Mouse (Mus musculus): Measurements from ENCODE around the gene Slc31a1. TPM values are rescaled to one million over a fixed set of nuclear protein-coding genes. Genes with fewer than 3 reads are reported as not detected.

Gene Slc31a1
- 10 to 100 TPM; 27.5 to 36.7 TPM for total RNA-seq (2021)
- long read RNA-seq, experiment 1, transcript Slc31a1-201 (5 exons, 3,718 nt), result major isoform, 62 of 70 reads
- long read RNA-seq, experiment 1, partial matches to known transcripts, result 6 of 70 reads
- long read RNA-seq, experiment 1, other reads (novel, unspliced or antisense), result 2 of 70 reads
- long read RNA-seq, experiment 2, transcript Slc31a1-201 (5 exons, 3,718 nt), result major isoform, 100 of 110 reads
- long read RNA-seq, experiment 2, partial matches to known transcripts, result 1 of 110 reads
- long read RNA-seq, experiment 2, other reads (novel, unspliced or antisense), result 9 of 110 reads

GRCm38 (mm10) chr4:62360088-62360804 is at the start of gene Slc31a1, which contains the start of gene Fkbp15:
Slc31a1 (plus strand) TSS chr4:62360727.
Fkbp15 (minus strand) TSS chr4:62360548.
- peak; percentile 94 to 99 for DNase-seq (ENCODE audit: low spot score in 2 of 2)

- no peak for DNase-seq (ENCODE audit: low spot score in 2 of 2)
Measured at GRCm38 (mm10) chr4:62312821-62313220, 47.7 kb upstream of the Slc31a1 start.

- DNase-seq (ENCODE audit: low spot score in 2 of 2), result no peak
Measured at GRCm38 (mm10) chr4:62313641-62314211, 46.8 kb upstream of the Slc31a1 start.

GRCm38 (mm10) chr4:62314516-62314915 is 46.0 kb upstream of the Slc31a1 start:
- DNase-seq (ENCODE audit: low spot score in 2 of 2), result no peak

- DNase-seq (ENCODE audit: low spot score in 2 of 2), result no peak
Measured at GRCm38 (mm10) chr4:62316456-62316855, 44.1 kb upstream of the Slc31a1 start.

GRCm38 (mm10) chr4:62318294-62318693 is 42.2 kb upstream of the Slc31a1 start:
- no peak for DNase-seq (ENCODE audit: low spot score in 2 of 2)

- peak in 1 of 2 experiments; percentile 27 for DNase-seq (ENCODE audit: low spot score in 2 of 2)
Measured at GRCm38 (mm10) chr4:62322684-62323083, 37.8 kb upstream of the Slc31a1 start.

- no peak for DNase-seq (ENCODE audit: low spot score in 2 of 2)
Measured at GRCm38 (mm10) chr4:62326111-62326510, 34.4 kb upstream of the Slc31a1 start.

- no peak for DNase-seq (ENCODE audit: low spot score in 2 of 2)
Measured at GRCm38 (mm10) chr4:62328941-62329660, 31.4 kb upstream of the Slc31a1 start.

GRCm38 (mm10) chr4:62331977-62332376 is 28.6 kb upstream of the Slc31a1 start:
- DNase-seq (ENCODE audit: low spot score in 2 of 2), result no peak

- DNase-seq (ENCODE audit: low spot score in 2 of 2), result no peak
Measured at GRCm38 (mm10) chr4:62338536-62338935, 22.0 kb upstream of the Slc31a1 start.

GRCm38 (mm10) chr4:62344000-62344399 is 16.5 kb upstream of the Slc31a1 start:
- no peak for DNase-seq (ENCODE audit: low spot score in 2 of 2)

- no peak for DNase-seq (ENCODE audit: low spot score in 2 of 2)
Measured at GRCm38 (mm10) chr4:62345827-62346226, 14.7 kb upstream of the Slc31a1 start.

GRCm38 (mm10) chr4:62347605-62348328 is 12.8 kb upstream of the Slc31a1 start:
- no peak for DNase-seq (ENCODE audit: low spot score in 2 of 2)

- DNase-seq (ENCODE audit: low spot score in 2 of 2), result no peak
Measured at GRCm38 (mm10) chr4:62348329-62348705, 12.2 kb upstream of the Slc31a1 start.

- DNase-seq (ENCODE audit: low spot score in 2 of 2), result no peak
Measured at GRCm38 (mm10) chr4:62349371-62349770, 11.2 kb upstream of the Slc31a1 start.

GRCm38 (mm10) chr4:62357631-62358148 is 2.8 kb upstream of the Slc31a1 start:
- DNase-seq (ENCODE audit: low spot score in 2 of 2), result no peak

GRCm38 (mm10) chr4:62359256-62359775 is 1.2 kb upstream of the Slc31a1 start:
- no peak for DNase-seq (ENCODE audit: low spot score in 2 of 2)

- no peak for DNase-seq (ENCODE audit: low spot score in 2 of 2)
Measured at GRCm38 (mm10) chr4:62360805-62361455, 403 bp downstream of the Slc31a1 start.

- no peak for DNase-seq (ENCODE audit: low spot score in 2 of 2)
Measured at GRCm38 (mm10) chr4:62361571-62361970, 1.0 kb downstream of the Slc31a1 start.

All from layer of hippocampus, postnatal 14 days (tissue).